Mouse (Mus musculus) adrenal gland (tissue): ENCODE results near the gene Ifi213.
"Not testable (repeated sequence)": the region's sequence is repeated elsewhere in the genome, so short reads cannot be mapped to it uniquely, and the experiment has no call there.

Experiments used
- intact Hi-C: fragments of 180-260 bp; cut with DNase I; formaldehyde crosslinking; loops from one replicate; pipeline ENCODE4 v1.15.1; 2025
- long read RNA-seq, 2 experiments: library from polyadenylated mRNA; unstranded; transcript quantifications; one replicate each; pipeline ENCODE4 v2.0.0; 2020; ENCODE audit warnings: borderline replicate concordance in 1 of 2; ENCODE audit not compliant: insufficient replicate concordance in 1 of 2
- microRNA-seq, 2 experiments: library from miRNA; unstranded; fragments of <30 nt; microRNA quantifications; one replicate each; pipeline ENCODE4; 2019

Ifi213 gene
- long read RNA-seq, experiment 1, partial matches to known transcripts: 1 of 1 reads
- long read RNA-seq, experiment 1, other reads (novel, unspliced or antisense): 0 of 1 reads
- long read RNA-seq, experiment 2, partial matches to known transcripts: 2 of 2 reads
- long read RNA-seq, experiment 2, other reads (novel, unspliced or antisense): 0 of 2 reads

- intact Hi-C loops: not testable (repeated sequence)
These were observed at the start of gene Ifi213 for GRCm38 (mm10) chr1:173598838-173599494. TSS of gene Ifi213 (minus strand) at chr1:173599274.

DNA sequence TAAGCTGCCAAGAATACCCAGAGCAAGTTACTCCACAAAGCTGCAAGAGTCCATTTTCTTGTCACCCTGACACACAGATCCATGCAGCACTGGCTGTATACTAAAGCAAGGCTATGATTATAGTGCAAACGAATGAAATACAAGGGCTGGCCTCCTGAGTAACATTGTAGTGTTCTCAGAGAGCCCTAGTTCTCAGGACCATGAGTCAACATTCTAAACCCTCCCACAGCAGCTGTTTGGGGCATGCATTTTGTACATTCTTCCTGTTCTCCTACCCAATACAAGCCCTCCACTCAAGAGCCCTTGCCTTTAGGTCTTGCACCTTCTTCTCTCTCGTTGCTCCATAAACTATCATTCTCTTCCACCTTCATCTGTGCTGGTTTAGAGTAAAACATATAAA lies 46.3 kb upstream of the Ifi213 start:
- intact Hi-C loops: no loop called here

DNA sequence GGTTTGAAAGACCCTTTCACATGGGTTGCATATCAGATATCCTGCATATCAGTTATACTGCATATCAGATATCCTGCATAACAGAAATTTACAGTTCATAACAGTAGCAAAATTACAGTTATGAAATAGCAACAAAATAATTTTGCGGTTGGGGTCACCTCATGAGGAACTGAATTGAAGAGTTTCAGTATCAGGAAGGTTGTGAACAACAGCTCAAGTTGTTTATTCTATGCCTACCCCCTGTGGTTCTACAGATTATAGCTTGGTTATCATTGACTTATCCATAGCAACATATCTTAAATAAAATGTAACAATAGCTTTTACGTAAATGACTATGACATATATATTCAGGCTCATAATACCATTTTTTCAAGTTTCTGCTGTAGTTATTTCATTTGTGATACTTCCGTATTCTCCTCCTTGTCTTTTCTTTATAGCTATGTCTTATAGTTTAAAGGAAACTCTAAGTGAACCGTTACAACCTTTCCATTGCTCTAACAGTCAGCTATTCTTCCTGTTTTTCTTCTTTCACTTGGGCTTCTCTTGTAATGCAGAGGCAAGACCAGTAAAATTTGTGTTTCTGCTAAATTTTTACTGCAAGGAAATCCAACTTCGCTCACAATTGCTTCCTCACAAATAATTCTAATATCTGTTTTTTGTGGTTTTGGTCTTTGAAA lies 35.0 kb upstream of the Ifi213 start:
- intact Hi-C loops: no loop called here

DNA sequence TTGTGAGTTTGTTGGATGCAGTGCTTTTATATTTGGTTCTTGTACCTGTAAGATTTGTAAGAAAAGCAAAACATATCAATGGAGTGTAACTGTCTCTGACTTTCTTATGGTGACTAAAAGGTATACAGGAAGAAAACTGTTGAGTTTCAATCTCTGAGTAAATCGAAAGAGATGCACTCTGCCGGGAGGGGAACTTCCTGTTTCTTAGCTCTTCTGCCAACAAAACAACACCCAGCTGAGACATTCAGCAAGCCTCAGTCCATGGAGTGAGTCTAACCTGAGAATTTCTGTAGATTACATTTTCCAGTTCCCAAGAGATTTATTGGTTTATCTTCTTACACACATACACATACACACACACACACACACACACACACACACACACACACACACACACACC lies 31.5 kb upstream of the Ifi213 start, which contains the start of gene Ifi209:
Gene Ifi209 (plus strand): TSS at position 296 of the 400 bp plus-strand sequence.
- intact Hi-C loops: not testable (repeated sequence)

DNA sequence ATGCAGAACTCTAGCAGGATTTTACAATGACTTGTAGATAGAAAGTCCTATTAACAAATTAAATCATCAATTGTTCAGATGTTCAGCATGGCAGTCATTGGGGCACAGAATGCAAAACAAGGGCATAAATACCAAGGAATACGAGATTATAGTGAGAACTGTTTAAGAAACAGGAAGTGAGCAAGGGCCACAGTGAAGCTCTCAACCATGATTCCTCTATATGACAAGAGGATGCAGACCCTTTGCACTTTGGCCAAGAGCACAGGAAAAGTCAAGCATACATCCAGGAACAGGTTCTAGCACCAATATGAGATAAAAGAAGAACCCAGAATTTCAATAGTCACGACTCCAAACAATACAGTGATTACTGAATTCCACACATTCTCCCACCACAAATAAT lies 27.6 kb upstream of the Ifi213 start:
- intact Hi-C loops: no loop called here

- intact Hi-C loops: no loop called here
These were observed 25.0 kb upstream of the Ifi213 start for GRCm38 (mm10) chr1:173624052-173624451.

DNA sequence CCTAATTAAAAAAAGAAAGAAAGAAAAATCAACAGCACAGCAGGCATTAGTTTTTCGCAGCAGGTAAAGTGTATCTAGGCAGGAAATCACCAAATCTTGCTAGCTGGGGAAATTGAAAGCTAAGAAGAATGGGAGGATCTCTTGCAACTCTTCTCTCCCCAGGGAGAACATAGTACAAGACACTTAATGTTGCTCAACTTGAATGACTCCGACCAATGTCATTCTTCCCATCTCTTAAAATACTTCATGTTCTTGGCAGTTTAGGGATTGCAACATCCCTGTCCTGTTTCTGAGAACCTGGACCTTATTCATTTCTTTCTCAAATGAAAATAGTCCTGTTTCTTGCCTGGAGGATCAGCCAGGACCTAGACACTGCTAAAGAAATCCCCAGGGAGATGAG lies 23.1 kb upstream of the Ifi213 start:
- intact Hi-C loops: not testable (repeated sequence)

GRCm38 (mm10) chr1:173610291-173610690 lies 11.2 kb upstream of the Ifi213 start:
- intact Hi-C loops: not testable (repeated sequence)

DNA sequence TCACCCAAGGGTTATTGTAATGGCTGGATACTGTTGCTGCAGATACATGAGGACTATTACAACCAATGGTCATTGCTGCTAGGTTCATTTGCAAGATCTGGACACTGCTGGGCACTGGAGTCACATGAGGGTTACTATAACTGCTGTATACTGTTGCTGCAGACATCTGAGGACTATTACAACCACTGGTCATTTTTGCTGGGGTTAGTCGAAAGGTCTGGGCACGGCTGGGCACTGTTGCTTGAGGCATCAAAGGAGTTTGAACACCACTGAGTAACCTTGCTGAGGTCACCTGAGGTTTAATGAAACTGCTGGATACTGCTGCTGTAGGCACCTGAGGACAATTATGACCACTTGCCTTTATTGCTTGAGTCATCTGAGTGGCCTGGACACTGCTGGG lies 9.4 kb downstream of the Ifi213 start:
- intact Hi-C loops: not testable (repeated sequence)

GRCm38 (mm10) chr1:173579921-173580585 lies 19.0 kb downstream of the Ifi213 start:
- intact Hi-C loops: no loop called here

GRCm38 (mm10) chr1:173579079-173579478 lies 20.0 kb downstream of the Ifi213 start:
- intact Hi-C loops: no loop called here

DNA sequence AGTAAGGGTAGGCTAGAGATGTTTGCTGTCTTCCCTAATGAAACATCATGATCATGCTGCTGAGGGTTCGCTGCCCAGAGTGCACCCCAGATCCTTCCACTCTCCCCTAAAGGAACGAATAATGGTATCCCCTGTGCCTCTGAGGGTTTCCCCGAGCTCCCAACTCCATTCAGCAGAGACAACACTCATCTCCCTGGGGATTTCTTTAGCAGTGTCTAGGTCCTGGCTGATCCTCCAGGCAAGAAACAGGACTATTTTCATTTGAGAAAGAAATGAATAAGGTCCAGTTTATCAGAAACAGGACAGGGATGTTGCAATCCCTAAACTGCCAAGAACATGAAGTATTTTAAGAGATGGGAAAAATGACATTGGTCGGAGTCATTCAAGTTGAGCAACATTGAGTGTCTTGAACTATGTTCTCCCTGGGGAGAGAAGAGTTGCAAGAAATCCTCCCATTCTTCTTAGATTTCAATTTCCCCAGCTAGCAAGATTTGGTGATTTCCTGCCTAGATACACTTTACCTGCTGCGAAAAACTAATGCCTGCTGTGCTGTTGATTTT lies 48.5 kb downstream of the Ifi213 start:
- intact Hi-C loops: not testable (repeated sequence)

DNA sequence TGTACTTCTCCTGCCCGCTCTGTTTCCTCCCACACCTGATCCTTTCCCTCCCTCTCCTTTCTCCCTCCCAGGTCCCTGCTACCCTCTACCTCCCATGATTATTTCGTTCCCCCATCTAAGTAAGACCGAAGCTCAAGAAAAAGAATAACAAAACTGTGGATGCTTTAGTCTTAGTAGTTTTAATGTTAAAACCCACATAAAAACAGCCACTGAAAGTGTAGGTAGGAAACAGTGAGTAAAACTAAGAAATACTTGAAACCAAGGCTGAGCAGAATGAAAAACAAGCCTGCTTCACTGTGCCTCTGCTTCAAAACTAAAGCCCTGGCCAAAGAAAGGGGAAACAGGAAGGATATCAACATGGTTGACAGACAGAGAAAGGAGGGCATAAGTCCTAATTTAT lies 50.3 kb downstream of the Ifi213 start:
- intact Hi-C loops: not testable (repeated sequence)

GRCm38 (mm10) chr1:173535791-173536190 lies 63.3 kb downstream of the Ifi213 start, which contains the start of gene Ifi214:
TSS of gene Ifi214 (minus strand) at chr1:173535957.
- intact Hi-C loops: not testable (repeated sequence)

DNA sequence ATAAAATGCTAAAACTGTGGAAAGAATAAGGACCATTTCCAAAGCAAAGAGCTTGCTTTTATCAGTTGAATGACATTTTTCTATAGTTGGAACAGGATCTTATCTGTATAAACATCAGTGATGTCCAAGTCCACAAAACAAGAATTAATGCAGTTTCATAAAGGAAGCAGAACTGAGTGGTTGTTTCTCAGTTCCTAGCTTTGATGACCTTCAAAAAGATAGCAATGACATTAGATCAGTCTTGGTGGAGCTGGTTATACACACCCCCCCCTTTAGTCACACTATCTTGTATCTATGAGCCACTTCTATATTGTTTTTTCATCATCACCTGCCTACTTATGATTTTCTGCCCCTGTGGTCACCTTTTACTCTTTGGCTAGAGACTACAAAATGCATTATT lies 77.6 kb downstream of the Ifi213 start:
- intact Hi-C loops: loop anchor here (10.0 kb wide), 1 partner anchor 1053 kb away; no protein-coding TSS in a partner anchor

Small RNA genes lying within 50 kb of the gene (microRNA-seq; reads per million reads assigned to microRNA genes)
- gene Gm44339 (0 reads per million in 2 experiments), gene Gm44481 (0 reads per million in 2 experiments)
